Mouse (Mus musculus) thymus, adult 2 months (tissue): ENCODE measurements around the gene Slc25a13. TPM values are rescaled to one million over a fixed set of nuclear protein-coding genes. Genes with fewer than 3 reads are reported as not detected.
"Not testable (repeated sequence)": the region's sequence is repeated elsewhere in the genome, so short reads cannot be mapped to it uniquely, and the experiment has no call there.

Experiments
- DNase-seq: peaks from one replicate; pipeline ENCODE4 v3.0.0; 2021
- H3K27ac ChIP-seq: fragments of 200-500 bp; 2 replicates; pipeline ENCODE4 v1.5.1; 2012; ENCODE audit warnings: low read length, control low read depth; ENCODE audit not compliant: control insufficient read depth, insufficient read depth
- H3K27me3 ChIP-seq: fragments of 200-500 bp; 2 replicates; pipeline ENCODE4 v1.6.1; 2012; ENCODE audit warnings: mild to moderate bottlenecking, low read length, moderate library complexity, mixed read lengths; ENCODE audit not compliant: control insufficient read depth, insufficient read depth
- H3K36me3 ChIP-seq: fragments of 200-500 bp; 2 replicates; pipeline ENCODE4 v1.6.1; 2012; ENCODE audit warnings: mild to moderate bottlenecking, low read length, moderate library complexity; ENCODE audit not compliant: control insufficient read depth, insufficient read depth
- H3K4me1 ChIP-seq: fragments of 200-500 bp; replicated peaks from 2 replicates; pipeline ENCODE4 v1.6.1; 2012; ENCODE audit warnings: low read length; ENCODE audit not compliant: control insufficient read depth, insufficient read depth
- H3K4me3 ChIP-seq: fragments of 200-500 bp; 2 replicates; pipeline ENCODE4 v1.5.1; 2012; ENCODE audit warnings: mild to moderate bottlenecking, low read length, control low read depth, moderate library complexity; ENCODE audit not compliant: control insufficient read depth, insufficient read depth
- CTCF ChIP-seq: fragments of 200-500 bp; IDR thresholded peaks from 2 replicates; pipeline ENCODE4 v1.5.1; 2012; ENCODE audit warnings: mild to moderate bottlenecking, control low read depth, low read length, moderate library complexity, borderline replicate concordance; ENCODE audit not compliant: control insufficient read depth, poor library complexity, insufficient read depth; ENCODE audit errors: extremely low read depth
- POLR2A ChIP-seq: fragments of 200-500 bp; IDR thresholded peaks from 2 replicates; pipeline ENCODE4 v1.6.1; 2012; ENCODE audit warnings: mild to moderate bottlenecking, low read length, control low read depth, moderate library complexity; ENCODE audit not compliant: control insufficient read depth, poor library complexity, insufficient read depth; ENCODE audit errors: extremely low read depth
- WGBS: fragments of 180-500 bp; shearing (Covaris S2); methylation state at CpG from one replicate; pipeline ENCODE4 v1.1.7; 2018; 5-methylcytosine and 5-hydroxymethylcytosine counted together
- polyA plus RNA-seq: library from polyadenylated mRNA; depleted of rRNA; stranded (reverse); fragments of >200 nt; gene quantifications from 2 replicates; pipeline ENCODE4 v1.2.3, GENCODE M21; 2012

Slc25a13 gene
- polyA plus RNA-seq, 1 experiment, result 9.2 TPM

DNA sequence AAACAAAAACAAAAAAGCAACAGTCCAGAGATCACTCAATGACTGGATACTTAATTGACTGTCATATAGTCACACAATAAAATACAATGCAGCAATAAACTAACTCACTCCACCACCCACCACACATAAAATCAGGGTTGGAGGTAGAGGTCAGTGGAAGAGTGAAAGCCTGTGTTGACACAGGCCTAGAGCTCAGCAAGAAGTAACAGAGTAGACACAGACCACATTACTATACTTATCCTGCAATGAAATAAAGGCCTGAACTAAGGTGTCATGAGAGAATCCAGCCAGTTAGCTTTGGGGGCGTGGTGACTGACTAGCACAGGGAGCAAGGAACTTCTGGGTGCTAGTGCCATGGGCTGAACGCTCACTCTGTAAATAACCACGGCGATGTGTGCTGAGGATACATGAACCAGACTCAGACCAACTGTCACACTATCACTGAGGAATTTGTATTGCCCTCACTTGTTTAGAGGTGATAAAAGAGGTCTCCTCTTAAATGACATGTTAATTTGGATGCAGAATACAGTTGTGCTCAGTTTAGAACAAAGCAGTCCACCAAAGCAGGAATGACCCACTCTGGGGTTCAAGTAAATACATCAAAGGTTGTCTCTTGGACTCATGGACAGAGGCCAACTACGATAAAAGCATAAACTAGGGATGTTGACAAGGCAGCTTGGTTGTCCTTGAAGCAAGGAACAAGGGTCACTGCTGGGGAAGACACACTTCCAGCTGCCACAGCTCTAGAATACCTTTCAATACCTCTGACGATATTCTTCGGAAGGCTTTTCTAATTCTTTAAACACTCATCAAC lies 31.8 kb downstream of the Slc25a13 start:
- no peak for TF ChIP-seq CTCF
- no peak for TF ChIP-seq POLR2A
- WGBS, result 91% methylated on average over 7 of the region's 7 CpGs
- no peak overlapping the region for H3K27ac ChIP-seq
- no peak overlapping the region for H3K4me3 ChIP-seq
- no peaks in the 10 kb centered on the region for H3K4me1 ChIP-seq
- no peaks in the 10 kb centered on the region for H3K36me3 ChIP-seq
- no peaks in the 10 kb centered on the region for H3K27me3 ChIP-seq
- no peak for DNase-seq

DNA sequence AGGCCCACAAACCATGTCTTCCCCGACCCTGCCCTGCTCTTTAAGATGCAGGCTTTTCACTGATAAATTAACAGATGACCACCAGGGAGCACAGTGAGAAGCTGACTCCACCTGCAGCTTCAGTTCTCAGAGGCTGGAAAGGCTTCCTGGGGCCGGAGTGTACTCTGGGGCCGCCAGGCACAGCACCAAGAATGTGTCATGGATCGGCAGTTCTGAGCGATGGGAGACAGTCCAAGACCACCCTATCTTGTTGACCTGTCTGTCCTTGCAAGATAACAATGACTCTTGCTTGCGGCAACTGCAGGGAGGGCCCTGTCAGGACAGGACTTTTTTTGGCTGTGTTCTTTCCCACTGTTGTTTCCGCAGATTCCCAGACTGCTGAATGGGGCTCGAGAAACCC lies 33.4 kb downstream of the Slc25a13 start:
- Histone ChIP-seq H3K4me3 (no peak overlapping the region), H3K36me3 (no peaks in the 10 kb centered on the region), H3K4me1 (no peaks in the 10 kb centered on the region), H3K27ac (no peak overlapping the region), H3K27me3 (no peaks in the 10 kb centered on the region)
- 91% methylated on average over 8 of the region's 8 CpGs for WGBS
- TF ChIP-seq POLR2A, result no peak
- no peak for TF ChIP-seq CTCF
- no peak for DNase-seq

DNA sequence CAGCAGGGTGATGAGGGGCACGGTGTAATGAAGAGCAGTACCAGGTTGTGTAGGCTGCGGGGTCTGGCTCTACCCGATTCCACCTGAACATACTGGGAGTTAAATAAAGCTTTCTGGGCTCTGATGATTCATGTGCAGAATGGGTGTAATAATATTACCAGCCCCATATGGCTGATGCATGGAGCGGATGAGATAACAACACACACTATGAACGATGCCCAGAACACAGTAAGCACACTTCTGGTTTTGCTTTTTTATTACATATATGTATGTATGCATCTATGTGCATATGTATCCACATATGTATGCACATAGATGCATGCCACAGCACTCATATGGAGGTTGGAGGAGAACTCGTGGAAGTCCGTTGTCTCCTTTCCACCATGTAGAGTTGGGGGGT lies 34.8 kb downstream of the Slc25a13 start:
- Histone ChIP-seq H3K27ac (no peak overlapping the region), H3K4me1 (no peaks in the 10 kb centered on the region), H3K4me3 (no peak overlapping the region), H3K36me3 (no peaks in the 10 kb centered on the region), H3K27me3 (no peaks in the 10 kb centered on the region)
- WGBS, result 98% methylated on average over 7 of the region's 7 CpGs
- TF ChIP-seq POLR2A, result no peak
- no peak for TF ChIP-seq CTCF
- DNase-seq, result no peak

DNA sequence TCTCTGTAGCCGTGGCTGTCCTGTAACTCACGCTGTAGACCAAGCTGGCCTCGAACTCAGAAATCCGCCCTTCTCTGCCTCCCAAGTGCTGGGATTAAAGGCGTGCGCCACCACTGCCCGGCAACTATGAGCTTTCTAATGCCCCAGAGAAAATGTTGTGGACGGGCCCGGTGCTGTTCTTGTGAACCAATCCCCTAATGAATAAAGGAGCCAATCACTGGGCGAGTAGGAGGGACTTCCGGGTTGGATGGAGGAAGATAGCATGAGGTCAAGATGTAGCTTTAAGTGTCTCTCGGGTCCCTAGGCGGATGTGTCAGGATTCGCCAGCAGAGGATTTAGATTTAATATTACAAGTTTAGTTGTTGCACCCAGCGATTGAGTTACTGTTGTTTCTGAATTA lies 38.6 kb downstream of the Slc25a13 start:
- 98% methylated on average over 15 of the region's 15 CpGs for WGBS
- H3K36me3 ChIP-seq, H3K27ac ChIP-seq, H3K27me3 ChIP-seq, H3K4me3 ChIP-seq, DNase-seq, H3K4me1 ChIP-seq: not testable (repeated sequence)

DNA sequence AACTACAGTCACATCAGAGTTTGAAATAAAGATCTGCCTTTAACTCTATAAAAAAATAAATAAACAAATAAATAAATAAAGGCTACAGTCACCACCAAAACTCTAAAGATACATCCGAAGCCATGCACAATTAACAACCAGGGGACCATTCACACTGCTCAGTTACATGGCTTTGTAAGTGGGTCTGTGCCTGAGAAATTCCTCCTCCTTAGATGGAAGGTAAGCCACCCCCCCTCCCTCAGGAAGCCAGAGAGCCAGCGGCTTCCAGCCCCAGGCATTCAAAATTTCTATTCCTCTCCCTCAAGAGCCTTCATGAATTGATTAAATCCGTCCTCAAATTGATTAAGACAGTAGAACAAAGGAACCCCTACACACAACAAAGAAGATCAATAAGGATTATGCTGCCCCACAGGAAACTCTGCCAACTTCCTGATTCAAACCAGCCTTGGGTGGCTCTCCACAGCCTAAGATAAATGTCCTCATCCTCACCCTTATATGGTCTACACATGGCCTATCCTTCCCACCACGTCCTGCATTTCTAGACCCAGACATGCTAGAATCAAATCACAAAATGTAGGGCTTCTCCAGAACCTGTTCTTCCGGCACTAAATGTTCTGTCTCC lies 41.5 kb downstream of the Slc25a13 start:
- TF ChIP-seq POLR2A, result no peak
- no peak for TF ChIP-seq CTCF
- DNase-seq, result no peak
- WGBS, result 90% methylated on average over 5 of the region's 5 CpGs
- Histone ChIP-seq H3K27ac (no peak overlapping the region), H3K4me1 (no peaks in the 10 kb centered on the region), H3K36me3 (no peaks in the 10 kb centered on the region), H3K4me3 (no peak overlapping the region), H3K27me3 (no peaks in the 10 kb centered on the region)

DNA sequence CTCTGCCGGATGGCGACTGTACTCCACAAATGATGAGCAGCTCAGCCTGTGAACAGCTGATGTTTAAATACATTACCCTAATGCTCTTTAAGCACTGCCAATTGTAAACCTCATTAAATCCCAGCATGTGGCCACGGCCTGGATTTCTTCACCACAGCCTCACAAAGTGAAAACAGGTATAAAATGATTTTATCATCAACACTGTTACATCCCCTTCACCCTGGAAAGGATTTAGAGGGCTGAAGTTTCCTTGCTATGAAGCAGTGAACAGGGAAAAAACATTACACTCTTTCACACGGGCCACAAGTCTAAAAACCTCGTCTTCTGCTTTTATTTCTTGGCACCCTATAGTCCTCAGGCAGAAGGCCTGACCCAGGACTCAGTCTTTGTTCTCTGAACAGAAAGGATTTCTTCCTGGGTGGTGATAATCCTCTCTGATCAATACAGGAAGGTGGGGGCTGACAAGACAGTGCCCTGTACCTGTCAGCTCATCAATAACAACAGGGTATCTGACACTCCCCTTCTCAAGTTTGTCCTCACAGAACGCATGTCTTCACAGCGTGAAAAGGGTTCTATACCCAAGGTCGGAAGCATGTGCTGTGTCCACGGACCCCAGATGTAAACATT lies 42.9 kb downstream of the Slc25a13 start:
- WGBS, result 95% methylated on average over 9 of the region's 9 CpGs
- no peaks in the 10 kb centered on the region for H3K27me3 ChIP-seq
- H3K36me3 ChIP-seq, result no peaks in the 10 kb centered on the region
- TF ChIP-seq CTCF (no peak), POLR2A (no peak)
- no peak for DNase-seq
- no peak overlapping the region for H3K27ac ChIP-seq
- no peak overlapping the region for H3K4me3 ChIP-seq
- H3K4me1 ChIP-seq, result no peaks in the 10 kb centered on the region
